Comparison of ENCODE assay signal across 8 mouse cellular contexts in genomic region chr7:79543231-79544071, GRCm38 (mm10).
DNase-seq lines count a peak whose midpoint lies in the region; ATAC-seq lines count a peak whose summit lies in the region.

No protein-coding gene starts in this region.

- no peak overlapping the region for H3K4me2 ChIP-seq in stomach, embryonic 16.5 days (ENCODE audit: low read depth, low read length)

- under 1% methylated on average over 58 of the region's 58 CpGs for WGBS in limb, embryonic 10.5 days
- under 1% methylated on average over 57 of the region's 58 CpGs for WGBS in stomach, embryonic 16.5 days

- H3K4me3 ChIP-seq in limb, embryonic 10.5 days: 0 out of 2 replicates have a peak overlapping the region, but pooled peaks have one; percentile 4
- peak overlapping the region; percentile 10; the same call in 1 of the 2 replicates for H3K4me3 ChIP-seq in stomach, embryonic 16.5 days (replicated peaks; ENCODE audit: low read length)

- H3K4me1 ChIP-seq in limb, embryonic 10.5 days: peaks cover 8% of the 10 kb centered on the region
- H3K4me1 ChIP-seq in stomach, embryonic 16.5 days (ENCODE audit: control insufficient read depth, insufficient read depth, low read length): 0 out of 2 replicates have a peak, but pooled peaks cover 6% of the 10 kb centered on the region

- H3K27me3 ChIP-seq in limb, embryonic 10.5 days (ENCODE audit: low read depth, poor library complexity, severe bottlenecking): peaks cover 100% of the 10 kb centered on the region
- H3K27me3 ChIP-seq in stomach, embryonic 16.5 days (ENCODE audit: control insufficient read depth, insufficient read depth, low read length): peaks cover 94% of the 10 kb centered on the region

- no peak overlapping the region for H3K27ac ChIP-seq in limb, embryonic 10.5 days
- no peak overlapping the region for H3K27ac ChIP-seq in stomach, embryonic 16.5 days (ENCODE audit: low read length)

- no peaks in the 10 kb centered on the region for H3K36me3 ChIP-seq in limb, embryonic 10.5 days
- H3K36me3 ChIP-seq in stomach, embryonic 16.5 days (ENCODE audit: control insufficient read depth, insufficient read depth, low read length): no peaks in the 10 kb centered on the region

- no peaks in the 10 kb centered on the region for H3K9me3 ChIP-seq in limb, embryonic 10.5 days (replicated peaks)
- no peaks in the 10 kb centered on the region for H3K9me3 ChIP-seq in stomach, embryonic 16.5 days (replicated peaks; ENCODE audit: control insufficient read depth, low read length)

- ATAC-seq in frontal cortex, adult (ENCODE audit: low TSS enrichment): peak; percentile 16; the same call in 1 of the 2 replicates
- ATAC-seq in stomach, embryonic 16.5 days (ENCODE audit: insufficient read depth, low FRiP score): no peak

- DNase-seq in frontal cortex, adult 2 months (ENCODE audit: extremely low spot score in 1 of 2, low spot score in 1 of 2): no peak
- DNase-seq in right cerebral cortex, postnatal 25 days: peak; percentile 57
- no peak for DNase-seq in right cerebral cortex, adult 18-20 months
- DNase-seq in limb, embryonic 10.5 days (ENCODE audit: low spot score): peak; percentile 57
- DNase-seq in adrenal gland, adult (ENCODE audit: inconsistent age in 2 of 2, low spot score in 1 of 2): no peak
- no peak for DNase-seq in layer of hippocampus, postnatal 36 days

- H3K9ac ChIP-seq in stomach, embryonic 16.5 days (ENCODE audit: low read length): no peak overlapping the region

Comparison
In these comparisons a context has a peak if more than half of its experiments do, and no peak if none do; other contexts are left out.
1. DNase-seq: peak in right cerebral cortex, postnatal 25 days (single experiment) and limb, embryonic 10.5 days (single experiment); none in frontal cortex, adult 2 months (0 of 2), right cerebral cortex, adult 18-20 months (single experiment), adrenal gland, adult (0 of 2) and layer of hippocampus, postnatal 36 days (0 of 2).